Mouse (Mus musculus): ENCODE measurements around the gene Kmt2e. TPM values are rescaled to one million over a fixed set of nuclear protein-coding genes. Genes with fewer than 3 reads are reported as not detected.

Gene Kmt2e
- polyA plus RNA-seq, 1 experiment from 2014 or later = 62.5 TPM

DNA sequence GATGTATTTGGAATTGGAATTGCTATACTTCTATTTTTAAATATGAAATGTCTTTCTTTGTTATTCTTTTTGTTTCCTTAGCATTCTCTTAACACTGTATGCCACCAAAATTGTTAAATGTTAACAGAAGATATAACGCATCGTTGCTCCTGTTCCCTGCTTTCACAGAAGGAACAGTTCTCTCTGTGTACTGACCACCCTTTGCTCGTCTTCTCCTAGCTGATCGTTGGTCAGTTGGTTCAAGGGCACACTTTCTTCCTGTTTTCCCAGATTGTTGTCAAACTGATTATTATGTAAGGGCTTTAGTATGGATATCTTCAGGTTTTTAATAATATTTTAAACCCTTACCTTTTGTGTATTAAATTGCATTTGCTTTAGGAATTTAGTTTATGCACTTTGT is 32.3 kb downstream of the Kmt2e start:
- no peak for ATAC-seq (replicated peaks; ENCODE audit: insufficient number of reproducible peaks, insufficient read depth, low FRiP score, low read depth)
- no peak overlapping the region for H3K4me2 ChIP-seq
- no peak overlapping the region for H3K27ac ChIP-seq
- no peaks in the 10 kb centered on the region for H3K4me1 ChIP-seq (replicated peaks)
- no peak overlapping the region for H3K4me3 ChIP-seq
- no peaks in the 10 kb centered on the region for H3K9me3 ChIP-seq (replicated peaks)
- WGBS = 90% methylated on average over 4 of the region's 4 CpGs
- no peak overlapping the region for H3K9ac ChIP-seq
- H3K36me3 ChIP-seq = peaks cover 52% of the 10 kb centered on the region
- H3K27me3 ChIP-seq = no peaks in the 10 kb centered on the region

DNA sequence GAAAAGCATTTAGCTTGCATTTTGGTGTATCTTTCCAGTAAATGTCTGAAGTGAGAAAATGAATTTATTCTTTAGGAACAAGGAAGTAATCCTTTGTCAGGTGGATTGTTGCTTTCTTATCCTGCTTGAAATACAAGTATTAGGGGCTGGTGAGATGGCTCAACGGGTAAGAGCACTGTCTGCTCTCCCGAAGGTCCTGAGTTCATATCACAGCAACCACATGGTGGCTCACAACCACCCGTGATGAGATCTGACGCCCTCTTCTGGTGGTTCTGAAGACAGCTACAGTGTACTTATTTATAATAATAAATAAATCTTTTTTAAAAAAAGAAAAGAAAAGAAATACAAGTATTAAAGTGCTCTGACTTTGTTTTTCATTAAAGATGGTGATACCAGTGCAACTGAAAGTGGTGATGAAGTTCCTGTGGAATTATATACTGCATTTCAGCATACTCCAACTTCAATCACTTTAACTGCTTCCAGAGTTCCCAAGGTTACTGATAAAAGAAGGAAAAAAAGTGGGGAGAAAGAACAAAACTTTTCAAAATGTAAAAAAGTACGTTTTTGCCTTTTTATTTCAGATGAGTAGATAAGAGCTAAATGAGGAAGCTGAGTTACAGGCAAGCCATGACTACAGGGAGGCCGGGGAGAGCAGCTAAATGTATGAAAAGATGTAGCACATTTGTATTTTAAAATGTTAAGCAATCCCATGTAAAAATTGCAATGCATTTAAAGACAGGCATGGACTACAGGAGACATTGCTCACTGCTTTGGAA is 39.0 kb downstream of the Kmt2e start:
- no peak overlapping the region for H3K4me2 ChIP-seq
- no peaks in the 10 kb centered on the region for H3K27me3 ChIP-seq
- H3K9ac ChIP-seq = no peak overlapping the region
- 71% methylated on average over 6 of the region's 6 CpGs for WGBS
- no peaks in the 10 kb centered on the region for H3K4me1 ChIP-seq (replicated peaks)
- ATAC-seq (replicated peaks; ENCODE audit: insufficient number of reproducible peaks, insufficient read depth, low FRiP score, low read depth) = no peak
- H3K4me3 ChIP-seq = no peak overlapping the region
- peaks cover 58% of the 10 kb centered on the region for H3K36me3 ChIP-seq
- no peak overlapping the region for H3K27ac ChIP-seq
- no peaks in the 10 kb centered on the region for H3K9me3 ChIP-seq (replicated peaks)

DNA sequence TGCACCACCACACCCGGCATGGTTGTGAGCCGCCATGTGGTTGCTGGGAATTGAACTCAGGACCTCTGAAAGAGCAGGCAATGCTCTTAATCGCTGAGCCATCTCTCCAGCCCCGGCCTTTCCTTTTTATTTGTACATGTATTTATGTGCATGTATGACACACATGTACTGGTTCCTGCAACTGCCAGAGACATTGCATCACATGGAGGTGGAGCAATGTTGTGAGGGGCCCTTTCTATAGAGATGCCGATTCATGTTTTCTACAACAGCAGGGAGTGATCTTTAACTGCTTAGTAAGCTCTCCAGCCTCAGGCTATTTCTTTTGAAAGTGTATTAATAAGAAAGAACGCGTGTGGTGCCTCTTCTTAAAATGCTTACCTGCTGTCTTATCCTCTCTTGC is 49.6 kb downstream of the Kmt2e start:
- 91% methylated on average over 7 of the region's 7 CpGs for WGBS
- no peaks in the 10 kb centered on the region for H3K9me3 ChIP-seq (replicated peaks)
- H3K4me3 ChIP-seq = no peak overlapping the region
- H3K27me3 ChIP-seq = no peaks in the 10 kb centered on the region
- H3K36me3 ChIP-seq = peaks cover 73% of the 10 kb centered on the region
- H3K4me2 ChIP-seq = no peak overlapping the region
- ATAC-seq (replicated peaks; ENCODE audit: insufficient number of reproducible peaks, insufficient read depth, low FRiP score, low read depth) = no peak
- no peak overlapping the region for H3K9ac ChIP-seq
- no peak overlapping the region for H3K27ac ChIP-seq
- no peaks in the 10 kb centered on the region for H3K4me1 ChIP-seq (replicated peaks)

DNA sequence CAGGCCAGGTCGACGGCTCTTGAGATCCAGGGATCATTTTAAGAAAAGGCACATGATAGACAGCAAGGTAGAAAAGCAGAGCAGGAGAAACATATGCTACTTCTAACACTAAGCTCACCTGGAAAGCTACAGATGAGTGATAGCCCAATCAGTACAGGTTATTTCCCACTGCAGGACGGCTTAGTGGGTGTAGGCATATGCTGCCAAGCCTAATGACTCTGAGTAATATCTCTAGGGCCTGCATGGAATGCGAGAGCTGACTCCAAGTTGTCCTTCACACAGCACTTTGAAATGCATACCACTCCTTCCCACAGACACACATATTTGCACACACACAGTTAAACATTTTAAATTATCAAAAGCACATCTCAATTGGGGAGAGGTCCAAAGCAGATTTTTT is 55.0 kb downstream of the Kmt2e start:
- no peak overlapping the region for H3K4me2 ChIP-seq
- H3K27me3 ChIP-seq = no peaks in the 10 kb centered on the region
- H3K4me1 ChIP-seq (replicated peaks) = peaks cover 8% of the 10 kb centered on the region
- WGBS = 55% methylated on average over 4 of the region's 4 CpGs
- ATAC-seq (replicated peaks; ENCODE audit: insufficient number of reproducible peaks, insufficient read depth, low FRiP score, low read depth) = no peak
- no peaks in the 10 kb centered on the region for H3K9me3 ChIP-seq (replicated peaks)
- H3K9ac ChIP-seq = no peak overlapping the region
- H3K36me3 ChIP-seq = peaks cover 71% of the 10 kb centered on the region
- peak overlapping the region; percentile 14 for H3K27ac ChIP-seq
- no peak overlapping the region for H3K4me3 ChIP-seq

DNA sequence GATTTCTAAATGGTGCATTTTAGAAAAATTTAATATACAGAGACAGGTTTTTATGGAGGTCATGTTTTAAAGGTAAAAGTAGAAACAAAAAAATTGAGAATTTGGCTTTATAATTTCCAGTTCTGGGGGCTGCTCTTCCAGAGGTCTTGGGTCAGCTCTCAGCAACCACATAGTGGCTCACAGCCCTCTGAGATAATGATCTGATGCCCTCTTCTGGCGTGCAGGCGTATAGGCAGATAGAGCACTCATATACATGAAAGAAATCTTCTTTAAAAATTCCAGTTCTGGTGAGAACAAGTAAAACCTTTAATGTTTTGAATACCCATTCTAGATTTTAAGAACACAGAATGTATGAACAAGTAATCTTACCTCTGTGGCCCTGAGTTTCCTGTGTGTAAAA is 56.6 kb downstream of the Kmt2e start:
- peaks cover 8% of the 10 kb centered on the region for H3K4me1 ChIP-seq (replicated peaks)
- peaks cover 71% of the 10 kb centered on the region for H3K36me3 ChIP-seq
- no peak overlapping the region for H3K4me2 ChIP-seq
- no peaks in the 10 kb centered on the region for H3K27me3 ChIP-seq
- H3K4me3 ChIP-seq = no peak overlapping the region
- no peaks in the 10 kb centered on the region for H3K9me3 ChIP-seq (replicated peaks)
- H3K27ac ChIP-seq = no peak overlapping the region
- WGBS = 46% methylated on average over 2 of the region's 2 CpGs
- ATAC-seq (replicated peaks; ENCODE audit: insufficient number of reproducible peaks, insufficient read depth, low FRiP score, low read depth) = no peak
- H3K9ac ChIP-seq = no peak overlapping the region

DNA sequence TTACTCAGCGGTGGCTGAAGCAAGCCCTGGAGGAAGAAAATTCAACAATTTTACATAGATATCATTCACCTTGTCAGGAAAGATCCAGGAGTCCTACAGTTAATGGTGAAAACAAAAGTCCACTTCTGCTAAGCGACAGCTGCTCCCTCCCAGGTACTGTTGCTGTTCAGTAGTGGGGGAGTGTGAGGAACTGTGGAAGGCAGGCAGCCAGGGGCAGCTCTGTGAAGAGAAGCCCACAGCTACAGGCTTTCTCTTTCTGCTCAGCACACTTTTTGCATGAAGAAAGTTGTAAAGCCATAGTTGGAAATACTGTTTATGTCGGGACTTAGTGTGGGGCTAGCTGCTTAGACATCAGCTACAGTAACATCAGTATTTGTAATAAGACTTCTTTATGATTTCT is 62.2 kb downstream of the Kmt2e start:
- Histone ChIP-seq H3K27ac (no peak overlapping the region), H3K27me3 (no peaks in the 10 kb centered on the region), H3K4me1 (replicated peaks) (no peaks in the 10 kb centered on the region; the same call in 1 of the 2 replicates), H3K36me3 (peaks cover 81% of the 10 kb centered on the region), H3K9me3 (replicated peaks) (no peaks in the 10 kb centered on the region), H3K9ac (no peak overlapping the region), H3K4me2 (no peak overlapping the region), H3K4me3 (no peak overlapping the region)
- WGBS = 78% methylated on average over 3 of the region's 3 CpGs
- ATAC-seq (replicated peaks; ENCODE audit: insufficient number of reproducible peaks, insufficient read depth, low FRiP score, low read depth) = no peak

DNA sequence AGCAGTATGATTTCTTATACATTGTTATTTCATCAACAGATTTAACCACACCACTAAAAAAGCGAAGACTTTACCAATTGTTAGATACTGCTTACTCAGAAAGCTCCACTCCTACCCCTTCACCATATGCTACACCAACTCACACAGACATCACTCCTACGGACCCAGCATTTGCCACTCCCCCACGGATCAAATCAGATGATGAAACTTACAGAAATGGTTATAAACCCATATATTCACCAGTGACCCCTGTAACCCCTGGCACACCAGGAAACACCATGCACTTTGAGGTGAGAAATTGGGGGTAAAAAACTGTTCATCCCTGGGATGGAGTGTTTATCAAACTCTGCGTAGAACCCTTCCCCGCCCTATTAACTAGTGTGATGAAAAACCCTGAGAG is 62.7 kb downstream of the Kmt2e start:
- Histone ChIP-seq H3K9me3 (replicated peaks) (no peaks in the 10 kb centered on the region), H3K9ac (no peak overlapping the region), H3K4me3 (no peak overlapping the region), H3K27me3 (no peaks in the 10 kb centered on the region), H3K4me1 (replicated peaks) (peaks cover 3% of the 10 kb centered on the region; the same call in 1 of the 2 replicates), H3K36me3 (peaks cover 83% of the 10 kb centered on the region), H3K4me2 (no peak overlapping the region), H3K27ac (no peak overlapping the region)
- no peak for ATAC-seq (replicated peaks; ENCODE audit: insufficient number of reproducible peaks, insufficient read depth, low FRiP score, low read depth)
- 89% methylated on average over 5 of the region's 5 CpGs for WGBS

DNA sequence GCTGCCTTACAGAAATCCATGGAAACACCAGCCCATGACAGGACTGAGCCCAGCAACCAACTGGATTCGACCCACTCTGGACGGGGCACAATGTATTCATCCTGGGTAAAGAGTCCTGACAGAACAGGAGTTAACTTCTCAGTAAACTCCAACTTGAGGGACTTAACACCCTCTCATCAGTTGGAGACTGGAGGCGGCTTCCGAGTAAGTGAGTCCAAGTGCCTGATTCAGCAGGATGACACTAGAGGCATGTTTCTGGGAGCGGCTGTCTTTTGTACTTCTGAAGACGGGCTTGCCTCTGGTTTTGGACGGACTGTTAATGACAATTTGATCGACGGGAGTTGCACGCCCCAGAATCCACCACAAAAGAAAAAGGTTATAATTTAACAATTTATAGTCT is 63.7 kb downstream of the Kmt2e start:
- Histone ChIP-seq H3K36me3 (peaks cover 81% of the 10 kb centered on the region), H3K9me3 (replicated peaks) (no peaks in the 10 kb centered on the region), H3K4me3 (no peak overlapping the region), H3K27me3 (no peaks in the 10 kb centered on the region), H3K4me2 (no peak overlapping the region), H3K9ac (no peak overlapping the region), H3K4me1 (replicated peaks) (peaks cover 3% of the 10 kb centered on the region; the same call in 1 of the 2 replicates), H3K27ac (no peak overlapping the region)
- ATAC-seq (replicated peaks; ENCODE audit: insufficient number of reproducible peaks, insufficient read depth, low FRiP score, low read depth) = no peak
- WGBS = 85% methylated on average over 10 of the region's 10 CpGs

DNA sequence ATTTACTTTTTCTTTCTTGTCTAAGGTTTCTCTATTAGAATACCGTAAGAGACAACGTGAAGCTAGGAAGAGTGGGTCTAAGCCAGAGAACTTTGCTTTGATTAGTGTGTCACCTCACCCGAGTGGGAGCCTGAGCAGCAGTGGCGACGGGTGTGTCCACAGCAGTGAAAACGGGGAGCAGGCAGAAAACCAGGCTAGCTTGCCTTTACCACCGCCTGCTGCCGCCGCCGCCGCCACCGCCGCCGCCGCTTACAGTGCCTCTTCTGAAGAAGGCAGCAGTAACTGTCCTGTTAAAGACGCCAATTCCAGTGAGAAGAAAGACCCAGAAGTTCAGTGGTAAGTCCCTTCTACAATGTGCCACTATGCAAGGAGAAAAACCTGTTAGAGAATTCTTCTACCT is 65.0 kb downstream of the Kmt2e start:
- H3K4me2 ChIP-seq = no peak overlapping the region
- H3K9ac ChIP-seq = no peak overlapping the region
- WGBS = 91% methylated on average over 16 of the region's 16 CpGs
- H3K9me3 ChIP-seq (replicated peaks) = no peaks in the 10 kb centered on the region
- H3K27me3 ChIP-seq = no peaks in the 10 kb centered on the region
- peaks cover 3% of the 10 kb centered on the region; the same call in 1 of the 2 replicates for H3K4me1 ChIP-seq (replicated peaks)
- no peak for ATAC-seq (replicated peaks; ENCODE audit: insufficient number of reproducible peaks, insufficient read depth, low FRiP score, low read depth)
- no peak overlapping the region for H3K4me3 ChIP-seq
- H3K36me3 ChIP-seq = peaks cover 74% of the 10 kb centered on the region
- H3K27ac ChIP-seq = no peak overlapping the region

DNA sequence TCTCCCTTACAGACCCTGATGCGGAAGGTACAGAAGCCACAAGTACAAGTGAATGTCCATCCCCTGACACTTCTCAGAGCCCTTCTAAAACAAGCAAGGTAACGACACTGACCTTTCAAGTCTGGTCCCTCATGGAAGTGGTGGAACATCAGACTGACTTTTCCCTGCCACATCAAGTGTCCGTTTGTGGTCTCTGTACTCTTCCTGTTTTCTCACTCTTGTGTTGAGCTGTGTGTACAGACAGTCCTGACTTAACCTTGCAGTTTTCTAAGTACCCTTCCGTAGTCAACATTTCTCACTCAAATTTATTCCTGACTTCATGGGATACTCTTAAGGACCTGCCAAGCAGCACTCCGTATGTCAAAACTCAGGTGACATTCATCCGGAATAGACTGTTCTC is 66.5 kb downstream of the Kmt2e start:
- 78% methylated on average over 6 of the region's 6 CpGs for WGBS
- H3K36me3 ChIP-seq = peaks cover 73% of the 10 kb centered on the region

DNA sequence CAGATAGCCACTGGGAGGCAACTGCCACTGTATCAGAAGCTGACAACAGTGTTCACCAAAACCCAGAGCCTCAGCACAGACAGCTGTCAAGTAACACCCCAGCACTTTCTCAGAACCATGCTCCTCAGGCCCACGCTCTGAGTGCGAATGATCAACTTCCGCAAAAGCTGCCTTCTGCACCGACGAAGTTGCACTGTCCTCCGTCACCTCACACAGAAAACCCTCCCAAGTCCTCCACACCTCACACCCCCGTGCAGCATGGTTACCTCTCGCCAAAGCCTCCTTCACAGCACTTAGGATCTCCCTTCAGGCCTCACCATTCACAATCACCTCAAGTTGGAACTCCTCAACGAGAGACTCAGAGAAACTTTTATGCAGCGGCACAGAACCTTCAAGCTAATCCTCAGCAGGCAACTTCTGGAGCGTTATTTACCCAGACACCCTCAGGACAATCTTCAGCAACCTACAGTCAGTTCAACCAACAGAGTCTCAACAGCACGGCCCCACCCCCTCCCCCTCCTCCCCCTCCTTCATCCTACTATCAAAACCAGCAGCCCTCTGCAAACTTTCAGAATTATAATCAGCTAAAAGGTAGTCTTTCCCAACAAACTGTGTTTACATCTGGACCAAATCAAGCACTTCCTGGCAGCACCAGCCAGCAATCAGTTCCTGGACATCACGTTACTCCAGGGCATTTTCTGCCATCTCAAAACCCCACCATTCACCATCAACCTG is 67.5 kb downstream of the Kmt2e start:
- H3K27me3 ChIP-seq = no peaks in the 10 kb centered on the region
- H3K27ac ChIP-seq = 0 out of 2 replicates have a peak overlapping the region, but pooled peaks have one; percentile 20
- ATAC-seq (replicated peaks; ENCODE audit: insufficient number of reproducible peaks, insufficient read depth, low FRiP score, low read depth) = no peak
- peaks cover 3% of the 10 kb centered on the region; the same call in 1 of the 2 replicates for H3K4me1 ChIP-seq (replicated peaks)
- peaks cover 71% of the 10 kb centered on the region for H3K36me3 ChIP-seq
- H3K4me2 ChIP-seq = no peak overlapping the region
- no peaks in the 10 kb centered on the region for H3K9me3 ChIP-seq (replicated peaks)
- H3K4me3 ChIP-seq = no peak overlapping the region
- H3K9ac ChIP-seq = no peak overlapping the region
- 68% methylated on average over 13 of the region's 13 CpGs for whole genome bisulfite sequencing

More for the DNA sequence above, 66.5 kb downstream of the Kmt2e start:
- Histone ChIP-seq H3K4me2 (no peak overlapping the region), H3K9ac (no peak overlapping the region), H3K27ac (no peak overlapping the region), H3K9me3 (replicated peaks) (no peaks in the 10 kb centered on the region), H3K27me3 (no peaks in the 10 kb centered on the region), H3K4me3 (no peak overlapping the region), H3K4me1 (replicated peaks) (peaks cover 3% of the 10 kb centered on the region; the same call in 1 of the 2 replicates)
- ATAC-seq (replicated peaks; ENCODE audit: insufficient number of reproducible peaks, insufficient read depth, low FRiP score, low read depth) = no peak

Data from heart, embryonic 15.5 days (tissue).